Mouse (Mus musculus) kidney, adult 2 months (tissue): ENCODE measurements around the gene Med28.

ENCODE experiments used
- CTCF ChIP-seq: fragments of 200-500 bp; conservative IDR thresholded peaks from 2 replicates; pipeline ENCODE4 v1.5.1; 2011; ENCODE audit warnings: low read depth, mild to moderate bottlenecking, control low read depth, low read length, moderate library complexity, mixed read lengths; ENCODE audit not compliant: insufficient read depth, insufficient read length
- POLR2A ChIP-seq: fragments of 200-500 bp; IDR thresholded peaks from one replicate; pipeline ENCODE4 v1.6.1; 2011; ENCODE audit warnings: low read depth, low read length, control low read depth

GRCm38 (mm10) chr5:45549586-45549985 lies 29.6 kb downstream of the Med28 start:
- TF ChIP-seq CTCF: no peak
- TF ChIP-seq POLR2A: no peak
